Mouse (Mus musculus): ENCODE results near the gene Cdkal1.

DNA sequence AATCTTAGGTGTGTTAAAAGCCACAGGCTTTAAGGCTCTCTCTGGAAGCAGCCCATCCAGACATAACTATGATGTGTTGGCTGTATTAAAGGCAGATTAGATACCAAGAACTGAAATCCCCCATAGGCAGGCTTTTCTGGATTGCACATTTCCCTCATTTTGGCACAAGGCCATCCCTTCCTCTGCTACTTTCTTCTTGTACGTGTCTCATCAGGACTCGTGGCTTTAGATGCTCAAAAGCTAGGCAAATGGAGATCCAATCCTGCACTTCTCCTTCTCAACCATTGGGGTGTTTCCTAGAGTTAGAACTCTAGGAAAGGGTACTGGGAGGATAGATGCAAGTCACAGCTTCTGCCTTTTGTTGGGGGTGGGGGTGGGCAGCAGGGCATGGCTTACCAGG is 535.1 kb downstream of the Cdkal1 start:
- no peak for TF ChIP-seq CTCF (IDR thresholded peaks at IDR 0.05; ENCODE audit: low read depth)
- TF ChIP-seq EP300 (optimal IDR thresholded peaks at IDR 0.05), result no peak
